9 mouse cellular contexts compared by ENCODE assay signal in the genomic region with DNA sequence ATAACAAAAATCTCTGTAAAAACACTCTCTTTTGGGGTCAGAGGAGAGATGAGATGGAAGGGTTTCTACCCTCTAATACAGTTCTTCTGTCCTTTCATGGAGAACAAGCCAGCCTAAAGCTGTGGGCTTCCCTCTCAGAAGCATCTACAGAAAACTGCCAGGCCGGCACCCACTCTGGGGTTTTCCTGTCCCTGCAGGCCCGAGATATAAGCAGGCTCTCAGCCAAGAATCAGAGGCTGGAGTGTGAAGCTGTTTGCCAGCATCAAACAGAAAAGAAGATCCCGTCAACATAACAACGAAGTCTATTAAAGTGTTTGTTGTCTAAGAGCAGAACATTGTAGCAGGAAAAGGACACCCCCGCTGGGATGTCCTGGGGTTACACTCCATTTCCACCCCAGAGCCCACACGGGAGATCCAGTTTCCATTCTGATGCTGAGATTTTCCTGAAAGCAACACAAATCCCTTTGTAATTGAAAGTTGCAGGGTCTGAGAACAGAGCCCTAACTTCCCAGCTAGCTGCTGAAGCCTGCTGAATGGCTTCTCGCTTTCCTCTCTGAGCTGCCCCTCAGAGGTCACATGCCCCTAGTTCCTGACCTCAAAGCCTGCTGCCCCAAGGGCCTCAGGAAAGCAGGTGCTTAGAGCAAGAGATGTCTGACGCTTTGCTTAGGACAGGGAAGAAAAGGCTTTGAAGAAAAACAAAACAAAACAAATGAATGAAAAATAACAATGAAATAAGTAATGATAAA. TPM values are rescaled to one million over a fixed set of nuclear protein-coding genes. Genes with fewer than 3 reads are reported as not detected.
DNase-seq lines count a peak whose midpoint lies in the region; ATAC-seq and TF ChIP-seq lines count a peak whose summit lies in the region.
"Had no signal": no experiment of that assay in that cellular context is flagged by ENCODE, and none has a peak within 500 bp of the region (broad histone marks: within the 10 kb centered on the region; RNA-seq: fewer than 3 reads in every experiment).

No protein-coding gene starts in this region.

- peak overlapping the region; percentile 2 for H3K27ac ChIP-seq in heart, adult 2 months
- no peak overlapping the region for H3K27ac ChIP-seq in CH12.LX (ENCODE audit: insufficient read depth, low read depth)
- peak overlapping the region; percentile 63; the same call in 1 of the 2 replicates for H3K27ac ChIP-seq in embryonic facial prominence, embryonic 14.5 days (replicated peaks; ENCODE audit: low read depth, low read length)
- H3K27ac ChIP-seq in limb, embryonic 10.5 days = peak overlapping the region; percentile 40; the same call in 1 of the 2 replicates
- no peak overlapping the region for H3K27ac ChIP-seq in liver, embryonic 12.5 days

- no peaks in the 10 kb centered on the region for H3K36me3 ChIP-seq in heart, adult 2 months (ENCODE audit: control insufficient read depth, insufficient read depth, low read length)
- H3K36me3 ChIP-seq in CH12.LX (replicated peaks in 1 of 2; ENCODE audit: control insufficient read depth in 1 of 2, insufficient read depth in 1 of 2, low read length in 1 of 2) = no peaks in the 10 kb centered on the region
- peaks cover 8% of the 10 kb centered on the region; the same call in 1 of the 2 replicates for H3K36me3 ChIP-seq in embryonic facial prominence, embryonic 14.5 days (ENCODE audit: control insufficient read depth, insufficient read depth, low read length)
- H3K36me3 ChIP-seq in limb, embryonic 10.5 days = peaks cover 13% of the 10 kb centered on the region
- H3K36me3 ChIP-seq in liver, embryonic 12.5 days = no peaks in the 10 kb centered on the region

- TF ChIP-seq RAD21 in CH12.LX (IDR thresholded peaks at IDR 0.05; ENCODE audit: low read depth, low read length) = no peak

- dilution Hi-C loops in CH12.LX (cut with MboI; ENCODE audit: extremely low pct_ligation_motif_present, extremely low pct_unique_long_range_greater_than_20kb, low sequenced_read_pairs) = no loop called here

- TF ChIP-seq POLR2A in heart, adult 2 months (IDR thresholded peaks at IDR 0.05; ENCODE audit: insufficient read depth, low read depth, low read length) = no peak
- TF ChIP-seq POLR2A in CH12.LX (IDR thresholded peaks at IDR 0.05; ENCODE audit: low read depth, low read length) = no peak

- no peaks in the 10 kb centered on the region; the same call in 1 of the 2 replicates for H3K4me1 ChIP-seq in heart, adult 2 months (ENCODE audit: control insufficient read depth, insufficient read depth, low read length)
- peaks cover 0 to 18% of the 10 kb centered on the region in 2 experiments; a peak in 2 of 4 replicates for H3K4me1 ChIP-seq in CH12.LX (ENCODE audit: control insufficient read depth in 1 of 2, insufficient read depth in 2 of 2)
- H3K4me1 ChIP-seq in embryonic facial prominence, embryonic 14.5 days (ENCODE audit: control insufficient read depth, insufficient read depth, low read length) = 0 out of 2 replicates have a peak, but pooled peaks cover 7% of the 10 kb centered on the region
- peaks cover 6% of the 10 kb centered on the region; the same call in 1 of the 2 replicates for H3K4me1 ChIP-seq in limb, embryonic 10.5 days
- no peaks in the 10 kb centered on the region for H3K4me1 ChIP-seq in liver, embryonic 12.5 days

- TF ChIP-seq CTCF in heart, adult 2 months (IDR thresholded peaks at IDR 0.05) = no peak
- TF ChIP-seq CTCF in CH12.LX (conservative IDR thresholded peaks at IDR 0.05 in 1 of 2, IDR thresholded peaks at IDR 0.05 in 1 of 2; ENCODE audit: low read depth in 2 of 2, low read length in 2 of 2) = no peak

- WGBS in heart, adult 2 months = 9% methylated on average over 8 of the region's 8 CpGs
- WGBS in embryonic facial prominence, embryonic 14.5 days = 4% methylated on average over 8 of the region's 8 CpGs
- WGBS in limb, embryonic 10.5 days = 7% methylated on average over 8 of the region's 8 CpGs
- WGBS in liver, embryonic 12.5 days (ENCODE audit: insufficient replicate concordance) = 14% methylated on average over 8 of the region's 8 CpGs

- in situ Hi-C loops in CH12.LX (cut with MboI; ENCODE audit: low pct_ligation_motif_present, low pct_unique_long_range_greater_than_20kb, low sequenced_read_pairs) = no loop called here

- no peaks in the 10 kb centered on the region for H3K79me2 ChIP-seq in heart, adult 2 months (replicated peaks; ENCODE audit: control insufficient read depth, insufficient read depth, low read length)
- H3K79me2 ChIP-seq in CH12.LX (replicated peaks; ENCODE audit: control insufficient read depth, extremely low read depth, insufficient read depth, poor library complexity, severe bottlenecking) = no peaks in the 10 kb centered on the region

- H3K4me3 ChIP-seq in heart, adult 2 months = no peak overlapping the region
- H3K4me3 ChIP-seq in CH12.LX (replicated peaks in 1 of 3; ENCODE audit: low read depth in 2 of 3, low read length in 2 of 3, poor library complexity in 1 of 3) = no peak overlapping the region
- H3K4me3 ChIP-seq in embryonic facial prominence, embryonic 14.5 days (ENCODE audit: low read depth, low read length) = no peak overlapping the region; the same call in 1 of the 2 replicates
- no peak overlapping the region for H3K4me3 ChIP-seq in limb, embryonic 10.5 days
- no peak overlapping the region for H3K4me3 ChIP-seq in liver, embryonic 12.5 days

- peak overlapping the region; percentile 31; the same call in 1 of the 2 replicates for H3K4me2 ChIP-seq in CH12.LX (ENCODE audit: insufficient read depth, low read depth, poor library complexity, severe bottlenecking)
- H3K4me2 ChIP-seq in embryonic facial prominence, embryonic 14.5 days (ENCODE audit: low read depth, low read length) = peak overlapping the region; percentile 37
- H3K4me2 ChIP-seq in liver, embryonic 12.5 days = no peak overlapping the region

- peaks cover 11% of the 10 kb centered on the region for H3K9me3 ChIP-seq in CH12.LX (replicated peaks; ENCODE audit: low read length)
- H3K9me3 ChIP-seq in embryonic facial prominence, embryonic 14.5 days (ENCODE audit: control insufficient read depth, low read length) = peaks cover 15% of the 10 kb centered on the region
- no peaks in the 10 kb centered on the region for H3K9me3 ChIP-seq in limb, embryonic 10.5 days (replicated peaks)
- peaks cover 11% of the 10 kb centered on the region; the same call in 1 of the 2 replicates for H3K9me3 ChIP-seq in liver, embryonic 12.5 days (replicated peaks)

- H3K27me3 ChIP-seq in heart, adult 2 months (ENCODE audit: control insufficient read depth, insufficient read depth, low read length) = no peaks in the 10 kb centered on the region
- no peaks in the 10 kb centered on the region for H3K27me3 ChIP-seq in CH12.LX (replicated peaks)
- H3K27me3 ChIP-seq in embryonic facial prominence, embryonic 14.5 days (replicated peaks; ENCODE audit: control insufficient read depth, insufficient read depth, low read length) = 0 out of 2 replicates have a peak, but pooled peaks cover under 1% of the 10 kb centered on the region
- H3K27me3 ChIP-seq in limb, embryonic 10.5 days (ENCODE audit: low read depth, poor library complexity, severe bottlenecking) = peaks cover 10% of the 10 kb centered on the region
- peaks cover 7% of the 10 kb centered on the region for H3K27me3 ChIP-seq in liver, embryonic 12.5 days (replicated peaks)

- peak; percentile 60 for ATAC-seq in embryonic facial prominence, embryonic 14.5 days (ENCODE audit: low read depth)
- no peak for ATAC-seq in liver, embryonic 12.5 days
- ATAC-seq: inflammation-experienced regulatory T-cells, adult 6 months had no signal

- TF ChIP-seq EP300 in heart, adult 2 months (IDR thresholded peaks at IDR 0.05; ENCODE audit: insufficient read depth, low read depth, low read length) = no peak
- no peak for TF ChIP-seq EP300 in CH12.LX (IDR thresholded peaks at IDR 0.05; ENCODE audit: low read length)

- no peak overlapping the region for H3K9ac ChIP-seq in heart, adult 2 months (ENCODE audit: low read depth, low read length)
- H3K9ac ChIP-seq in CH12.LX (ENCODE audit: insufficient read depth, low read depth) = no peak overlapping the region
- no peak overlapping the region for H3K9ac ChIP-seq in embryonic facial prominence, embryonic 14.5 days (ENCODE audit: low read depth, low read length)
- H3K9ac ChIP-seq in liver, embryonic 12.5 days = no peak overlapping the region

- peak in 1 of 2 experiments; percentile 19 for DNase-seq in heart, adult 2 months
- no peak for DNase-seq in heart, postnatal 36 days
- DNase-seq in CH12.LX (ENCODE audit: extremely low read depth) = peak; percentile 42
- peak; percentile 79 for DNase-seq in embryonic facial prominence, embryonic 14.5 days (ENCODE audit: low spot score)
- peak; percentile 31 for DNase-seq in limb, embryonic 10.5 days (ENCODE audit: low spot score)
- no peak for DNase-seq in thymus, postnatal 4 days
- no peak for DNase-seq in cerebellum, adult 18-20 months

- intact Hi-C loops in heart, adult 2 months (cut with DNase I) = no loop called here
- intact Hi-C loops in heart, postnatal 36 days (cut with DNase I) = no loop called here

TF ChIP-seq in CH12.LX, 34 proteins besides CTCF, POLR2A, EP300 and RAD21:
- TF ChIP-seq BHLHE40 (IDR thresholded peaks at IDR 0.05; ENCODE audit: low read depth, low read length) (0 out of 2 replicates have a peak, but pooled peaks have one; percentile 18), TCF12 (IDR thresholded peaks at IDR 0.05; ENCODE audit: low read depth, low read length) (no peak), ZC3H11A (IDR thresholded peaks at IDR 0.05; ENCODE audit: low read depth, low read length) (no peak), ETS1 (conservative IDR thresholded peaks at IDR 0.05; ENCODE audit: low read depth, low read length) (no peak)

RNA-seq across cellular contexts. Expression of a gene that starts 7.0 kb away (rescaled TPM):
- total RNA-seq in heart, adult 2 months (2021) = 1 to 10 TPM; 3.5 to 6.7 TPM
- polyA plus RNA-seq in heart, adult 2 months (2012; rRNA removed) = 5.3 and 6.2 TPM in 2 replicates
- 10 to 100 TPM in 1 of 2 experiments, 1 to 10 TPM in 1; 6.2 to 10.1 TPM for total RNA-seq in heart, postnatal 36 days (2021)
- 0.04 TPM in 1 of 2 replicates, not detected in the other for total RNA-seq in CH12.LX (2012; rRNA removed)
- 0.04 and 0.09 TPM in 2 replicates for total RNA-seq in CH12.LX (2014; rRNA removed)
- polyA plus RNA-seq in CH12.LX (2012; ENCODE audit: insufficient read length, low read depth) = 0.07 and 0.09 TPM in 2 replicates
- polyA plus RNA-seq in embryonic facial prominence, embryonic 14.5 days (2014; fragmentation: Nextera tagmentation; extraction: Ambion mirVana) = 9.3 and 10.6 TPM in 2 replicates
- polyA plus RNA-seq in limb, embryonic 10.5 days (2016; fragmentation: Nextera tagmentation; extraction: Ambion mirVana) = 2.9 and 3.7 TPM in 2 replicates
- polyA plus RNA-seq in liver, embryonic 12.5 days (2016; fragmentation: Nextera tagmentation; extraction: Ambion mirVana) = 1.1 and 1.3 TPM in 2 replicates
- polyA plus RNA-seq: inflammation-experienced regulatory T-cells, adult 6 months had no signal

Comparison
In these comparisons a context has a peak if more than half of its experiments do, and no peak if none do; other contexts are left out.
1. DNase-seq: peak in CH12.LX (single experiment), embryonic facial prominence, embryonic 14.5 days (single experiment) and limb, embryonic 10.5 days (single experiment); none in heart, postnatal 36 days (0 of 2), thymus, postnatal 4 days (single experiment) and cerebellum, adult 18-20 months (0 of 2).
2. H3K27ac ChIP-seq: peak in heart, adult 2 months (single experiment), embryonic facial prominence, embryonic 14.5 days (single experiment) and limb, embryonic 10.5 days (single experiment); none in CH12.LX (single experiment) and liver, embryonic 12.5 days (single experiment).